Mouse (Mus musculus) MN1 (cell line): ENCODE data around the gene Ttll10.

Experiments
- DNase-seq: peaks from one replicate; pipeline ENCODE4 v3.0.0-alpha.2; 2016; ENCODE audit warnings: low spot score

Gene Ttll10

DNA sequence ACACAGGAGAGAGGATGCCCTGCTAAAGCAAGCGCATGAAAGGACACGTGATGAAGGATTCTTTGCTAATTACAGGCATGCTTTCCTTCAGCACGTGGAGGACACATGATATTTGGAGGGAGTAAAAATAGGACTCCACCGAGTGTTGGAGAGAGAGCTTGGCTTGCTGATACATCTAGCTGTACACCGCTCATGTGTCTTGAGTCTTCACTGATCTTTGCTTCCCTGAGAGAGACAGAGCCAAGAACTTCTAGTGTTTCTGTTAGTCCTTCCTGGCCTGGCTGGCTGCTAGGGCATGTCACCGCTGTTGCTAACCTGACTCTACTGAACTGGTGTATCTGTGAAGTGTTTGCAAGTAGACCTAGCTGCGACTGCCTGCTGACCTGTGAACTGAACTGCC is 35.0 kb downstream of the Ttll10 start:
- no peak for DNase-seq

DNA sequence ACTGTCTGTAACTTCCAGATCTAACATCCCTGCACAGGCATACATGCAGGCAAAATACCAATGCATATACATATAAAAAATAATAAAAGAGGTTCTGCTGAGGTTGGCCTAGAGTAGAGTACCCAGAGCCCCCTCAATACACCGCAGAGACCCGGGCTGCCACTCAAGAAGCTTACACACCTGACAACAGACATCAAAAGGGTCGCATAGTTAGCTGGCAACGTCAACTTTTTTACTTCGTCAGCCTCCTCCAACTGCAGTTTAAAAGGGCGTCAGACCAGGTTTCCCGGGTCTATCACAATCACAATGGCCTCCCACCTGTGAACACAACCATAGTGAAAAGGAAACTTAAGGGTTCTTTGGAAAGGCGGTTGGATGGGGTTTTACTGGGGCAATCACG is 35.7 kb downstream of the Ttll10 start:
- no peak for DNase-seq

DNA sequence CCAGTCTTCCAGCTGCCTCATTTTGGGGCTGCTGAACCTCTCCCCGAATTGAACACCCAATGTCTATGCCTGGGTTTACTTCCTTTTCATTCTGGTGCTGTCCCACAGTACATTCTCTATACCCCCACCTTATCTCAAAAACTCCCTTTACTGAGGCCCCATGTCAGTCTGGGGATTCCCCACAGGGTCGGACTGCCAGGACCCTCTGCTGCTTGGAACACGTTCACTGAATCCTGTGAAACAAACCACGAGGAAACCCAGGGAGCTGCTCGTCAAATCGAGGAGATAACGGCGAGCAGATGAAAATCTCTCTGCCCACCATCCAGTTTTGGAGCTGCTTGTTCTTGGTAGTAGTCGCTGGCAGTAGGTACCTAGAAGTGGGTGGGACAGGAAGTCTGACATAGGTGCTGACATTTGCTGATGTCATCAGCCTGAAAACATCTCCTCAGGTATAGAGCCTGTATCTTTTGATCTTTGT is 37.2 kb downstream of the Ttll10 start:
- DNase-seq, result no peak

DNA sequence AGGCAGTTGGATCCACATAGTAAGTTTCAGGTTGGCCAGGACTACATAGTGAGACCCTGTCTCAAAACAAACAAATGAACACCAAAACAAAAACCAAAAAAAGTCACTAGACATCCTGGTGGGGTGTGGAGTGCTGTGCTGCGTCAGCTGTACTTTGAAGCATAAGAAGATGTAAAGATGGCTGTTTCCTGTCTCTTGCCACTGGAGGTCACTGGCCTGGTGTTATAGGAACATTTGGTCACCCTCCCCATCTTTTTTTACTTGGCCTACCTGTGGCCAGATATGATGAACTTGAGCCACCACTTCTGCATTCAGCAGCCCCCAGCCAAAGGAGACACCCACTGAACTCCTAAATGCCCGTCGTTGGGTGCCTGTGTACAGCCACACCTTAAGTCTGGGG is 37.8 kb downstream of the Ttll10 start:
- no peak for DNase-seq

DNA sequence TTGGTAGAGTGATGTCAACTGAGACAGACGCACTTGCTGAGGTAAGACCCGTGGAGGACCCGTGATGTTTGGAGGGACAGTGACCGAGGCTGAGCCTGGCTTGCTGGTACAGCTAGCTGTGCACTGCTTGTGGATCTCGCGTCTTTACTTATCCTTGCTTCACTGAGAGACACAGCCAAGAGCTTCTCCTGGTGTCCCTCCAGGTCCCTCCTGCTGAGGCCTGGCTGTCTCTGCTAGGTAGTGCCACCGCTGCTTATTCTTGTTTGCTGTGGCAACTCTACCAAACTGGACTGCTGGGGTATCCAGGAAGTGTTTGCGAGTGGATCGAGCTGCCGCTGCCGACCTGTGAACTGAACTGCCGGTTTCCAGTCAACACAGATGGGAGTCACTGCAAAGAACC is 39.4 kb downstream of the Ttll10 start:
- DNase-seq, result no peak

DNA sequence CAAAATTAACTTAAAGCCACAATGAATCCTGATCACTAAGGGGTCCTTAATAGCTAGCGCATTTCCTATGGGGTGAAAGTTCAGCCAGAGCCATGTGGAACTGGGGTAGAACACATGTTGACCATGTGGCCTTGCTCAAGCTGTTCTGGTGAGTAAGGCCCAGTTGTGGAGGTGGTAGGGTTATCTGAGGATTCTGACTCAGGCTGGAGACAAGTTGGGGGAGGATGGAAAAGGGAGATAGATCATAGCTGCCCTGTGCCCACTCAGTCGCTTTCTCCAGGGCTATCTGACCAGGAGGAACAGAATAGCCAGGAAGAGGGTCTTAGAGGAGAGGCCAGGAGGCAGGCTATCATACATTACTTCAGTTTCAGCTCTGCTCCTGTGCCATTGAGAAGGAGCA is 44.8 kb downstream of the Ttll10 start:
- DNase-seq, result no peak

DNA sequence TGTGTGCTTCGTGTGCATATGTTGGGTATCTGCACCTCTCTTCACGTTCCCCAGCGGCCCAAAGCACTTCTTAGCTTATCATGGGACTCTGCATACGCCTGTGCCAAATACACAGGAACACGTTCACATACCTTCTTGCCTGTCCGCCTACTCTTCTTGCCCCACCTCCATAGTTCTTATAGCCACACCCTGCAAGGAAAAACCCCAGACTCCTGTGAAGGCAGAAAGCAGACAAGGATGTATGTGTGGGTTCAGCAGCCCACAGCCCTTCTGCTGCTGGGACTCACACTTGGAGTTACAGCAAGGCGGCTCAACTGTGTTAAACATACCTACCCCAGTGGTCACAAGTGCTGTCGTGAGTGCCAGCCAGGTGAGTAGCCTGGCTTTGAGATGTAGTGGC is 45.6 kb downstream of the Ttll10 start, which contains the start of gene Tnfrsf4:
Gene Tnfrsf4 (plus strand): TSS at position 207 of the 400 bp plus-strand sequence.
- no peak for DNase-seq

DNA sequence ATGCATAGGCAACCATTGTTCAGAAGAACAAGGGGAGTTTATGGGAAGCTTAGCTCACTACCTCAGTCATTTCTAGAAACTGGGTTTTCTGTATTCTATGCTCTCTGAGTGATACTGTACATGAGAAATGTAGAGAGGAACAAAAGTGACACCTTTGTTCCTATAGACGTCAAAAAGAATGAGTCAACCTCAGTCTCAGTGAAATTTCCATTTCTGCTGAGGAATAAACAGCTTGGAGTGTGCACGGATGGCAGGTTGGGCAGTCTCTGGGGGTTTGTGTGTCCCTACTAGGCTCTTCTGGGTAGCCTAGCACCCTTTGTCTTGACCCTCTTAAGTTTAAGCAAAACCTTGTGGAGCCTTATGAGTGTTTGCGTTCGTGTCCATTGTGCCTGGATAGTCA is 50.8 kb downstream of the Ttll10 start:
- no peak for DNase-seq

DNA sequence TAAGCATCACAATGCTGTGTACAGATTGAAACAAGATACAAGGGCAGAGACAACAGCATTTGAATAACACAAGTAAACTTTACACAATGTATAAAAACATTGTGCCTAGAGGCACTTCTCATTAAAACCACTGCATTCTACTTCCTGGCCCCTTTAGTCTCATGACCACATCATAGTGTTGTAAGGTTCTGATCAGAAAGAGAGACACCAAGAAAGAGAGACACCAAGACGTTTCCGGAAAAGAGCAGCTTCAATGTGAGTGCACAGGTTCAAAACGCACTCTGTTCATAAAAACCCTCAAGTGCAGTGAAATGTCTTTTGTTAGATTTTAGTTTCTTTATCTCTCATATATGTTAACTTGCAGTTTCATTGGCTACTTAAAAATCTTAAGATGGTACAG is 55.1 kb downstream of the Ttll10 start:
- no peak for DNase-seq

DNA sequence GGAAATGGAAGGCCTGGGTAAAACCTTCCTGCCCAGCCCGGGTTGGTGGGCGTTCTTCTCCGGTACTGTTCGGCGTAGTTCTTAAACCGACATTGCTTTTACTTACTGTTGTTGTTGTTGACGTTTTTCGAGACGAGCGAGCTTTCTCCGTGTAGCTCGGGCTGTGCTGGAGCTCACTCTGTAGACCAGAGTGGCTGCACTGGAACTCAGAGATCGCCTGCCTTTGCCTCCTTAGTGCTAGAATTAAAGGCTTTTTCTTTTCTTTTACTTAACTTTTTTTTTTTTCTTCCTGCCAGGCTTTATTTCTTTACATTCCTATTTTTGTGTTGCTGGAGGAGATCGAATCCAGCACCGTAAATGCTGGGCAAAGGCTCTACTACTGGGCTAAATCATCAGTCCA is 65.6 kb downstream of the Ttll10 start:
- DNase-seq, result no peak

DNA sequence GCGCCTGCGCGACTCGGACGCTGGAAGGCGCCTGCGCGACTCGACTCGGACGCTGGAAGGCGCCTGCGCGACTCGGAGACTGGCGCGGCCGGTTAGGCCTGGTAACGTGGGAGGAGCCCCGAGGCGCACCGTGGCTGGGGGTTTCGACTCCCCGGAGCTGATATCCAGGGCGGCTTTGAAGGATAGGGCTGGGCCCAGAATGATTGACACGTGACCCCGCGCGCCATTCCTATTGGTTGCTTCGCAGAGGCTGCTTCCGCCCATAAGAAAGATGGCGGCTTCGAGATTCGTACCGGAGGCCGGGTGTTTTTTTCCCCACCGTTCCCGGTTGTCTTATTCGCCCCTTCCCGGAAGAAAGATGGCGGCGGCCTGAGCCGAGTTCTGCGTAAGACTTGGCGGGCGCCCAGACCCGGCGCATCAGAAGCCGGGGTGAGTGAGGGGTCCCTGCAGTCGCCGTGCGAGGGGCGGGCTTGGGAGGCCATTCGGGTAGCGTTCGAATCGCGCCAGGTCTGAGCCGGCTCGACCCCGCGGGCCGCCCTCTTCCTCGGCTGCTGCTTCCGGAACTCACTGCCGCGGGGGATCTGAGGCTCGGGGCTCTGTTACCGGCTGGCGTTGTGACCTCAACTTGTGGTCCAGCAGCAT is 66.2 kb downstream of the Ttll10 start:
- peak; percentile 96 for DNase-seq

DNA sequence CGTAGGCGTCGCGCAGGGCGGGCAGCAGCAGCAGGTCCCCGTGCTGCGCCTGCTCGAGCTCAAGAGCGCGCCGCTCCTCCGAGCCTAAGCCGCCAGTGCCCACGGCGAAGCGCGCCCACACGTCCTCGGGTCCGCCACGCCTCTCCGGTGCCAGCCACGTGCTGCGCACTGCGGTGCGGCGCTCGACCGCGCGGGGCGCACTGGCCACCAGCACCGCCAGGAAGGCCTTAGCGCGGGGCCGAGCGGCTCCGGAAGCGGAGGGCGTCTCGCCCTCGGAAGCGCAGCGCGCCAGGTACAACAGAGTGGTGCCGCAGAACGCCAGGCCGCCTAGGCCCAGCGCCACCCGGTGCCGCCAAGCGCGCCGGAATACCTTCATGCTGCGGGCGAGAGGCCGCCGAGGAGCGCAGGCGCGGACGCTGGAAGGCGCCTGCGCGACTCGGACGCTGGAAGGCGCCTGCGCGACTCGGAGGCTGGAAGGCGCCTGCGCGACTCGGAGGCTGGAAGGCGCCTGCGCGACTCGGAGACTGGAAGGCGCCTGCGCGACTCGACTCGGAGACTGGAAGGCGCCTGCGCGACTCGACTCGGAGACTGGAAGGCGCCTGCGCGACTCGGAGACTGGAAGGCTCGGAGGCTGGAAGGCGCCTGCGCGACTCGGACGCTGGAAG is 66.8 kb downstream of the Ttll10 start, which contains the start of the genes B3galt6 and Sdf4:
Gene B3galt6 (minus strand): TSS at position 409 of the 665 bp plus-strand sequence.
Gene Sdf4 (plus strand): TSS at position 632 of the 665 bp plus-strand sequence.
- peak; percentile 85 for DNase-seq

DNA sequence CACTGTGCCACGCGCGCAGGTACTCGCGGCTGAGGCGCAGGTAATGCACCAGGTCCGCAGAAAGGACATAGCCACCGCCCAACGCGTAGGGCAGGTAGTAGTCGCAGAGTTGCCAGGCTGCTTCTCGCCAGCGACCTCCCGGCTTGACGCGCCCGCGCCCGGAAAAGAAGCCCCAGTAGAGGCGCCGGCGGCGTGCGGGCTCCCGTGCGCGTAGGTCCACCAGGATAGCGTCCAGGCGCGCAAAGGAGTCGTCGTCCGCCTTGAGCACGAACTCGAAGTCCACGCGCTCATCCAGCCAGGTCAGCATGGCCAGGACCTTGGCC is 67.3 kb downstream of the Ttll10 start:
- no peak for DNase-seq

DNA sequence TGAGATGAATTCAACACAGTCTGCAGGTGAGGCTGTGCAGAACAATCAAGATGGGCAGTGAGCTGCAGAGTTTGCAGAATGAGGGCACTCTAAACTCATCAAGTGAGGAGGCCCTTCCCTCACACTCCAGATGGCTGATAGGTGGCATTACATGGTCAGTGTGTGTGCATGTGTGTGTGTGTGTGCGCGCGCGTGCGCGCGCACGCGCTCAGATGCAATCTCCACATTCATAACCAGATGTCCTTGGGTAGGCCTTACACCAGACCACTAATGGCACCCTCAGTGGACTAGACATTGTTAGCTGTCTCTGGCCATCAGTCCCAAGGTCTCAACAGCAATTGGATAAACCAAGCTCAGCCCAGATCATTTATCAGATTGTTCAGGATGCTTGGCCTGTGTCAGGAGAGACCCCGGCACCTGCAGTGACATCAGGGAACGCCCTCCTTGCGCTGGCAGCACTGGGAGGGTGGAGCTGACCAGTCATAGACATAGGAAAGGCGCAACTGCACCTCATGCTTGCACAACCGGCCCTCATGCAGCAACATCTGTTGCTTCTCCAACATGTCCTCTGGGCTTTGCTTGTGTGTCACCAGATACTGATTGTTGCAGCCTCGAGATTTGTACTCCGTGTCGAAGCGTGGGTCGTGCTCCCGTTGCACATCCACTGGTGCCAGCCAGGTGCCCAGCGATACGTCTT is 67.9 kb downstream of the Ttll10 start:
- no peak for DNase-seq
